Mouse (Mus musculus) kidney, adult 18-20 months (tissue): ENCODE data around the gene Clta.

Experiments used
- DNase-seq: peaks from one replicate; pipeline ENCODE4 v3.0.0; 2021

The Clta gene

GRCm38 (mm10) chr4:43980846-43981245 is 23.4 kb upstream of the Clta start:
- DNase-seq = no peak

- DNase-seq = no peak
Measured at GRCm38 (mm10) chr4:43981251-43981650, 23.0 kb upstream of the Clta start.

GRCm38 (mm10) chr4:43982053-43982732 is 22.1 kb upstream of the Clta start:
- peak; percentile 95 for DNase-seq

- DNase-seq = no peak
Measured at GRCm38 (mm10) chr4:43983181-43983580, 21.1 kb upstream of the Clta start, which contains the start of gene Ccin. TSS of gene Ccin (plus strand) at chr4:43983483.

GRCm38 (mm10) chr4:43983756-43984155 is 20.5 kb upstream of the Clta start:
- DNase-seq = no peak

GRCm38 (mm10) chr4:43984326-43984725 is 19.9 kb upstream of the Clta start:
- DNase-seq = no peak

GRCm38 (mm10) chr4:43988976-43989375 is 15.3 kb upstream of the Clta start:
- DNase-seq = no peak

- DNase-seq = no peak
Measured at GRCm38 (mm10) chr4:43993072-43993471, 11.2 kb upstream of the Clta start.

- DNase-seq = no peak
Measured at GRCm38 (mm10) chr4:43994342-43994741, 9.9 kb upstream of the Clta start.

- no peak for DNase-seq
Measured at GRCm38 (mm10) chr4:44003622-44004021, 630 bp upstream of the Clta start.

GRCm38 (mm10) chr4:44004623-44005409 is 564 bp downstream of the Clta start:
- no peak for DNase-seq

GRCm38 (mm10) chr4:44010176-44010575 is 5.9 kb downstream of the Clta start:
- DNase-seq = no peak

GRCm38 (mm10) chr4:44010893-44011292 is 6.6 kb downstream of the Clta start:
- DNase-seq = no peak

GRCm38 (mm10) chr4:44011799-44012198 is 7.5 kb downstream of the Clta start:
- no peak for DNase-seq

- peak; percentile 92 for DNase-seq
Measured at GRCm38 (mm10) chr4:44012376-44013367, 8.4 kb downstream of the Clta start.

- DNase-seq = no peak
Measured at GRCm38 (mm10) chr4:44013391-44014070, 9.3 kb downstream of the Clta start.

- no peak for DNase-seq
Measured at GRCm38 (mm10) chr4:44016071-44016470, 11.8 kb downstream of the Clta start.

- DNase-seq = peak; percentile 28
Measured at GRCm38 (mm10) chr4:44016791-44017190, 12.5 kb downstream of the Clta start.

GRCm38 (mm10) chr4:44022323-44022722 is 18.1 kb downstream of the Clta start:
- DNase-seq = peak; percentile 1

GRCm38 (mm10) chr4:44022766-44023165 is 18.5 kb downstream of the Clta start:
- peak; percentile 1 for DNase-seq

- DNase-seq = no peak
Measured at GRCm38 (mm10) chr4:44023681-44024080, 19.4 kb downstream of the Clta start.

GRCm38 (mm10) chr4:44024241-44024640 is 20.0 kb downstream of the Clta start:
- no peak for DNase-seq
